Mouse (Mus musculus): Measurements from ENCODE around the gene Mtcl1.

- TF ChIP-seq GATA1 (IDR thresholded peaks at IDR 0.05; ENCODE audit: borderline replicate concordance, low read length) = no peak
- TF ChIP-seq FLI1 (IDR thresholded peaks at IDR 0.05; ENCODE audit: low read length) = no peak
These were observed 108.8 kb downstream of the Mtcl1 start for GRCm38 (mm10) chr17:66340798-66341197.
